Mouse (Mus musculus): ENCODE results near the gene Olfr48. TPM values are rescaled to one million over a fixed set of nuclear protein-coding genes. Genes with fewer than 3 reads are reported as not detected.

Gene Olfr48
- polyA plus RNA-seq (2015; fragmentation: Nextera tagmentation; extraction: Ambion mirVana), result not detected in 2 replicates

GRCm38 (mm10) chr2:89848105-89848504, at the start of gene Olfr48:
Olfr48 (minus strand) TSS chr2:89848205.
- no peak within 1 kb of the TSS for H3K9ac ChIP-seq
- ATAC-seq (replicated peaks), result no peak
- WGBS, result 88% methylated on average over 5 of the region's 5 CpGs
- no peaks in the 10 kb centered on the region for H3K4me1 ChIP-seq
- no peaks in the 10 kb centered on the region for H3K9me3 ChIP-seq
- no peak within 1 kb of the TSS for H3K4me3 ChIP-seq
- no peaks in the 10 kb centered on the region for H3K36me3 ChIP-seq (replicated peaks)
- no peak within 1 kb of the TSS for H3K4me2 ChIP-seq
- no peaks in the 10 kb centered on the region for H3K27me3 ChIP-seq (replicated peaks)
- H3K27ac ChIP-seq, result no peak within 1 kb of the TSS

- no peak within 1 kb of the TSS for H3K4me2 ChIP-seq
- H3K27ac ChIP-seq, result no peak within 1 kb of the TSS
- H3K27me3 ChIP-seq (replicated peaks), result no peaks in the 10 kb centered on the region
- 96% methylated on average over 1 of the region's 1 CpGs for WGBS
- H3K36me3 ChIP-seq (replicated peaks), result no peaks in the 10 kb centered on the region
- ATAC-seq (replicated peaks), result no peak
- no peaks in the 10 kb centered on the region for H3K4me1 ChIP-seq
- no peaks in the 10 kb centered on the region for H3K9me3 ChIP-seq
- H3K9ac ChIP-seq, result no peak within 1 kb of the TSS
- H3K4me3 ChIP-seq, result no peak within 1 kb of the TSS
Measured at GRCm38 (mm10) chr2:89878137-89878536, 30.1 kb upstream of the Olfr48 start, which contains the start of gene Olfr1257. Olfr1257 (plus strand) TSS chr2:89878437.

GRCm38 (mm10) chr2:89849230-89849629, 1.2 kb upstream of the Olfr48 start:
- Histone ChIP-seq H3K27me3 (replicated peaks) (no peaks in the 10 kb centered on the region), H3K4me1 (no peaks in the 10 kb centered on the region), H3K4me2 (no peak overlapping the region), H3K27ac (no peak overlapping the region), H3K9me3 (no peaks in the 10 kb centered on the region), H3K36me3 (replicated peaks) (no peaks in the 10 kb centered on the region), H3K9ac (no peak overlapping the region), H3K4me3 (no peak overlapping the region)
- 88% methylated on average over 1 of the region's 1 CpGs for WGBS
- no peak for ATAC-seq (replicated peaks)

DNA sequence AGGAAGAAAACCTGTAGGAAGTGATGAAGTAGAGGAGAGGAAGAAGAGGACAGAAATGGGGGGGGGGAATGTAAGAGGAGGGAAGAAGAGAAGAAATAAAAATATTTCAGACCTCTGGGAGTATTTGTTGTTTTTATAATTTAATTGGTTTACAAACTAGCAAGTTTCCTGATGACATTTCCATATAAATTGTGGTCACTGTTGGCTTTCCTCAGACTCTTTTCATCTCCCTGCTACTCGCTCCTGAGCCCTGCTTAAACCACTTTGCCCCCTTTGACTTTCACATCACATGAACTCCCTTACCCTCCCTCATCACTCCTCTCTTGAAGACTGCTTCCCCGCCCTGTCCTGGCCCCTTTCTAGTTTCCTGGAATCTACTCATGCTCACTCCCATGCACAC, 6.5 kb downstream of the Olfr48 start, which contains the start of gene Olfr1256:
TSS of gene Olfr1256 (minus strand) at position 101 of the 400 bp plus-strand sequence.
- no peak within 1 kb of the TSS for H3K4me3 ChIP-seq
- no peaks in the 10 kb centered on the region for H3K27me3 ChIP-seq (replicated peaks)
- no peak within 1 kb of the TSS for H3K4me2 ChIP-seq
- no peak within 1 kb of the TSS for H3K27ac ChIP-seq
- no peak for ATAC-seq (replicated peaks)
- no peaks in the 10 kb centered on the region for H3K9me3 ChIP-seq
- 52% methylated on average over 2 of the region's 2 CpGs for WGBS
- no peaks in the 10 kb centered on the region for H3K36me3 ChIP-seq (replicated peaks)
- no peak within 1 kb of the TSS for H3K9ac ChIP-seq
- no peaks in the 10 kb centered on the region for H3K4me1 ChIP-seq

DNA sequence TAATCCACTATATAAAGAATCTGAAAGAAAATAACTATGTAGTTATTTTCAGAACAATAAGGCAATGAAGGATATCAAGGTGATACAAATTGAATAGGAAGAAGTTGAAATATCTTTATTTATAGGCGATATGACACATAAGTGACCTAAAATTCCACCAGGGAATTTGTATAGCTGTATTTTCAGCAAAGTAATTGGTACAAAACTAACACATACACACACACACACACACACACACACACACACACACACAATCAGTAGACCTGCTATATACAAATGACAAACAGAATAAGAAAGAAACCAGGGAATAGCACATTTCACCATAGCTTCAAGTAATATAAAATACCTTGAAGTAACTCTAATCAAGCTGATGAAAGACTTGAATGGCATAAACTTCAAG, 27.8 kb downstream of the Olfr48 start:
- no peak overlapping the region for H3K4me2 ChIP-seq
- H3K4me1 ChIP-seq, result no peaks in the 10 kb centered on the region
- H3K4me3 ChIP-seq, result no peak overlapping the region
- no peaks in the 10 kb centered on the region for H3K36me3 ChIP-seq (replicated peaks)
- no peak overlapping the region for H3K27ac ChIP-seq
- no peaks in the 10 kb centered on the region for H3K27me3 ChIP-seq (replicated peaks)
- no peaks in the 10 kb centered on the region for H3K9me3 ChIP-seq
- no peak for ATAC-seq (replicated peaks)
- H3K9ac ChIP-seq, result no peak overlapping the region
- WGBS, result 86% methylated on average over 1 of the region's 1 CpGs

- WGBS, result 79% methylated on average over 3 of the region's 3 CpGs
- H3K4me2 ChIP-seq, result no peak within 1 kb of the TSS
- ATAC-seq (replicated peaks), result no peak
- H3K9ac ChIP-seq, result no peak within 1 kb of the TSS
- no peaks in the 10 kb centered on the region for H3K36me3 ChIP-seq (replicated peaks)
- no peak within 1 kb of the TSS for H3K27ac ChIP-seq
- no peaks in the 10 kb centered on the region for H3K4me1 ChIP-seq
- no peaks in the 10 kb centered on the region for H3K27me3 ChIP-seq (replicated peaks)
- H3K4me3 ChIP-seq, result no peak within 1 kb of the TSS
- no peaks in the 10 kb centered on the region for H3K9me3 ChIP-seq
Measured at GRCm38 (mm10) chr2:89811751-89812150, 36.3 kb downstream of the Olfr48 start, which contains the start of gene Olfr1255. Olfr1255 (plus strand) TSS chr2:89812051.

GRCm38 (mm10) chr2:89810751-89811150, 37.3 kb downstream of the Olfr48 start:
- Histone ChIP-seq H3K27me3 (replicated peaks) (no peaks in the 10 kb centered on the region), H3K4me1 (no peaks in the 10 kb centered on the region), H3K9me3 (no peaks in the 10 kb centered on the region), H3K9ac (no peak overlapping the region), H3K4me2 (no peak overlapping the region), H3K4me3 (no peak overlapping the region), H3K36me3 (replicated peaks) (no peaks in the 10 kb centered on the region), H3K27ac (no peak overlapping the region)
- WGBS, result 79% methylated on average over 2 of the region's 2 CpGs
- no peak for ATAC-seq (replicated peaks)

- H3K27me3 ChIP-seq (replicated peaks), result no peaks in the 10 kb centered on the region
- no peak overlapping the region for H3K4me3 ChIP-seq
- no peaks in the 10 kb centered on the region for H3K36me3 ChIP-seq (replicated peaks)
- no peak for ATAC-seq (replicated peaks)
- no peak overlapping the region for H3K27ac ChIP-seq
- WGBS, result 98% methylated on average over 3 of the region's 3 CpGs
- H3K4me2 ChIP-seq, result no peak overlapping the region
- no peaks in the 10 kb centered on the region for H3K4me1 ChIP-seq
- no peaks in the 10 kb centered on the region for H3K9me3 ChIP-seq
- H3K9ac ChIP-seq, result no peak overlapping the region
Measured at GRCm38 (mm10) chr2:89799583-89799982, 48.4 kb downstream of the Olfr48 start.

DNA sequence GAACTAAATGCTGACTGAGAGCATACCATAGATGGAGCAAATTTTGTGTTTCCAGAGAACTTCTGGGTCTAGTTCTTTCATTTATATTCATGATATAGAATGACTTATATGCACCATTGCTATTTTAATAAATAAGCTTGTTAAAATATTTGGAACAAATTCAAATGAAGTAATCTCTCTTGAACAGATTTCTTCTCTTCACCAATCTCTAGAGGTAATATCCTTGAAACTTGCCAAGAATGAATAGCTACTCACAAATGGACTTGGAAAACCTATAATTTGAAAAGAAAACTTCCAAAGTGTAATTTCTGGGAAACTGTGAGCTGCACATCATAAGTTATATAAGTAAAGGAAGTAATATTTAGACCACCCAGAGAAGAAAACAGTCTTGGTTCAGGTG, 54.5 kb downstream of the Olfr48 start, which contains the start of gene Olfr1254:
TSS of gene Olfr1254 (minus strand) at position 101 of the 400 bp plus-strand sequence.
- H3K4me1 ChIP-seq, result no peaks in the 10 kb centered on the region
- no peak within 1 kb of the TSS for H3K27ac ChIP-seq
- H3K4me3 ChIP-seq, result no peak within 1 kb of the TSS
- no peaks in the 10 kb centered on the region for H3K36me3 ChIP-seq (replicated peaks)
- no peak within 1 kb of the TSS for H3K4me2 ChIP-seq
- H3K27me3 ChIP-seq (replicated peaks), result no peaks in the 10 kb centered on the region
- ATAC-seq (replicated peaks), result no peak
- H3K9me3 ChIP-seq, result no peaks in the 10 kb centered on the region
- no peak within 1 kb of the TSS for H3K9ac ChIP-seq

Other genes starting within 250 kb of the Olfr48 start
- not detected in 2 replicates for gene Olfr1247, start 234.1 kb downstream of the Olfr48 start, polyA plus RNA-seq (2015; fragmentation: Nextera tagmentation; extraction: Ambion mirVana)
- not detected in 2 replicates for gene Olfr1248, start 230.0 kb downstream of the Olfr48 start, polyA plus RNA-seq (2015; fragmentation: Nextera tagmentation; extraction: Ambion mirVana)
- not detected in 2 replicates for gene Olfr1249, start 213.2 kb downstream of the Olfr48 start, polyA plus RNA-seq (2015; fragmentation: Nextera tagmentation; extraction: Ambion mirVana)
- gene Olfr1250, start 186.7 kb downstream of the Olfr48 start, polyA plus RNA-seq (2015; fragmentation: Nextera tagmentation; extraction: Ambion mirVana), result not detected in 2 replicates
- not detected in 2 replicates for gene Olfr1251, start 176.3 kb downstream of the Olfr48 start, polyA plus RNA-seq (2015; fragmentation: Nextera tagmentation; extraction: Ambion mirVana)
- not detected in 2 replicates for gene Olfr1252, start 123.2 kb downstream of the Olfr48 start, polyA plus RNA-seq (2015; fragmentation: Nextera tagmentation; extraction: Ambion mirVana)
- not detected in 2 replicates for gene Olfr1253, start 91.1 kb downstream of the Olfr48 start, polyA plus RNA-seq (2015; fragmentation: Nextera tagmentation; extraction: Ambion mirVana)
- gene Olfr1254, start 54.6 kb downstream of the Olfr48 start, polyA plus RNA-seq (2015; fragmentation: Nextera tagmentation; extraction: Ambion mirVana), result not detected in 2 replicates
- gene Olfr1255, start 36.2 kb downstream of the Olfr48 start, polyA plus RNA-seq (2015; fragmentation: Nextera tagmentation; extraction: Ambion mirVana), result not detected in 2 replicates
- not detected in 2 replicates for gene Olfr1256, start 6.7 kb downstream of the Olfr48 start, polyA plus RNA-seq (2015; fragmentation: Nextera tagmentation; extraction: Ambion mirVana)
- not detected in 2 replicates for gene Olfr1257, start 30.2 kb upstream of the Olfr48 start, polyA plus RNA-seq (2015; fragmentation: Nextera tagmentation; extraction: Ambion mirVana)
- gene Olfr1258, start 79.1 kb upstream of the Olfr48 start, polyA plus RNA-seq (2015; fragmentation: Nextera tagmentation; extraction: Ambion mirVana), result not detected in 2 replicates
- gene Olfr1259, start 100.5 kb upstream of the Olfr48 start, polyA plus RNA-seq (2015; fragmentation: Nextera tagmentation; extraction: Ambion mirVana), result not detected in 2 replicates
- not detected in 2 replicates for gene Olfr1260, start 126.1 kb upstream of the Olfr48 start, polyA plus RNA-seq (2015; fragmentation: Nextera tagmentation; extraction: Ambion mirVana)
- gene Olfr1261, start 143.0 kb upstream of the Olfr48 start, polyA plus RNA-seq (2015; fragmentation: Nextera tagmentation; extraction: Ambion mirVana), result not detected in 2 replicates
- gene Olfr1262, start 151.9 kb upstream of the Olfr48 start, polyA plus RNA-seq (2015; fragmentation: Nextera tagmentation; extraction: Ambion mirVana), result not detected in 2 replicates
- not detected in 2 replicates for gene Olfr1263, start 163.9 kb upstream of the Olfr48 start, polyA plus RNA-seq (2015; fragmentation: Nextera tagmentation; extraction: Ambion mirVana)
- not detected in 2 replicates for gene Olfr1264, start 177.4 kb upstream of the Olfr48 start, polyA plus RNA-seq (2015; fragmentation: Nextera tagmentation; extraction: Ambion mirVana)
- gene Olfr1265, start 187.1 kb upstream of the Olfr48 start, polyA plus RNA-seq (2015; fragmentation: Nextera tagmentation; extraction: Ambion mirVana), result not detected in 2 replicates
- not detected in 2 replicates for gene Olfr140, start 215.4 kb upstream of the Olfr48 start, polyA plus RNA-seq (2015; fragmentation: Nextera tagmentation; extraction: Ambion mirVana)

Data from midbrain, embryonic 15.5 days (tissue).